Mouse (Mus musculus): ENCODE data around the gene Sh3bp5l. TPM values are rescaled to one million over a fixed set of nuclear protein-coding genes. Genes with fewer than 3 reads are reported as not detected.
A peak's percentile ranks its signal among the peaks of the same experiment; 100 is the strongest.

Sh3bp5l gene
- total and polyA plus RNA-seq, 3 experiments = 22.8 to 33.9 (median 28.4) TPM

DNA sequence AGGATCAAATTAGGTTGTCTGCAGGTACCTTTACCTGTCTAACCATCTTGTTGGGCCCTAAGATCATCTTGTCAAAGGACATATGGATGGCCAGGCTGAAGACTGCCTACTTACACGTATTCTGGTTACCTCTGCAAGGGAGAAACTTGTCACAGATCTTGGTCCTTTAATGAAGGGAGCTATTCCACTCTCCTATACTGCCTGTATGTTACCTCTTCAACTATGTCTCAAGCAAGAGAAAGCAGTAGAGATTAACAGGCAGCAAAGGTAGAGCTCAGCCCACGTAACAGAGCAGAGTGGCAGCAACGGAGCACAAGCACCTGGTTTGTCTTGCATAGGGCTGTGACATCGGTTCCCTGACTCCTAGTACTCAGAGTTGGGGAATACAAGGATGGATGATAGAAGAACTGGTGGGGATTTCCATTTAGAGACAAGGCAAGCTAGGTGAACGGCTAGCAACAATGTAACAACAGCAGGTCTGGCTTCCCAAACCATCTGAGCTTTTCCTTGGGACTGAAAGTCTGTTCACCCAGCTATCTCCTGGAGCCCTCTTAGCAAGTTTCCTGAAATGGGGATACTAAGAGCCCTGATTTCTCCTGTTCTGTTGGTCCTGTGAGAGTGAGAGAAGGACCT is 14.9 kb upstream of the Sh3bp5l start:
- H3K9ac ChIP-seq (ENCODE audit: low read depth, low read length) = no peak overlapping the region
- no peak for TF ChIP-seq CTCF (IDR thresholded peaks at IDR 0.05)
- no peak for TF ChIP-seq POLR2A (IDR thresholded peaks at IDR 0.05; ENCODE audit: insufficient read depth, low read depth, low read length)
- TF ChIP-seq EP300 (IDR thresholded peaks at IDR 0.05; ENCODE audit: insufficient read depth, low read depth, low read length) = no peak
- H3K36me3 ChIP-seq (ENCODE audit: control insufficient read depth, insufficient read depth, low read length) = peaks cover 9% of the 10 kb centered on the region
- H3K79me2 ChIP-seq (replicated peaks; ENCODE audit: control insufficient read depth, insufficient read depth, low read length) = no peaks in the 10 kb centered on the region
- WGBS = 95% methylated on average over 5 of the region's 5 CpGs
- H3K27ac ChIP-seq = no peak overlapping the region
- H3K4me3 ChIP-seq = no peak overlapping the region
- no peaks in the 10 kb centered on the region for H3K4me1 ChIP-seq (ENCODE audit: control insufficient read depth, insufficient read depth, low read length)
- no peak for DNase-seq
- intact Hi-C loops (cut with DNase I) = no loop called here
- no peaks in the 10 kb centered on the region for H3K27me3 ChIP-seq (ENCODE audit: control insufficient read depth, insufficient read depth, low read length)

DNA sequence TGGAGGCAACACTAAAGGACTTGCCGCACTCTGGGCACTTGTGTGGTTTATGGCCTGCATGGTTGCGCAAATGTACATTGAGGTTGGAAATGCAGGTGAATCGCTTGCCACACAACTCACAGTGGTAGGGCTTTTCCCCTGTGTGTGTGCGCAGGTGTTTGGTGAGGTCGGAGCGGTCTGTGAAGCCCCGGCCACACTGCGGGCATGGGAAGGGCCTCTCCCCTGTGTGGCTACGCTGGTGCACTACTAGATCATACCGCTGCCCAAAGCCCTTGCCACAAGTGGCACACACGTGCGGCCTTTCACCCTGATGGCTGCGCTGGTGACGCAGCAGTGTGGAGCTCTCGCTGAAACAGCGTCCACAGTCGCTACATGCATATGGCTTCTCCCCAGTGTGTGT is 14.2 kb upstream of the Sh3bp5l start:
- H3K4me1 ChIP-seq (ENCODE audit: control insufficient read depth, insufficient read depth, low read length) = no peaks in the 10 kb centered on the region
- H3K36me3 ChIP-seq (ENCODE audit: control insufficient read depth, insufficient read depth, low read length) = peaks cover 12% of the 10 kb centered on the region
- TF ChIP-seq POLR2A (IDR thresholded peaks at IDR 0.05; ENCODE audit: insufficient read depth, low read depth, low read length) = peak; percentile 14; the same call in 1 of the 2 replicates
- TF ChIP-seq CTCF (IDR thresholded peaks at IDR 0.05) = no peak
- TF ChIP-seq EP300 (IDR thresholded peaks at IDR 0.05; ENCODE audit: insufficient read depth, low read depth, low read length) = no peak
- no peak overlapping the region for H3K27ac ChIP-seq
- H3K9ac ChIP-seq (ENCODE audit: low read depth, low read length) = no peak overlapping the region
- intact Hi-C loops (cut with DNase I) = no loop called here
- H3K4me3 ChIP-seq = no peak overlapping the region
- no peaks in the 10 kb centered on the region for H3K27me3 ChIP-seq (ENCODE audit: control insufficient read depth, insufficient read depth, low read length)
- 88% methylated on average over 17 of the region's 17 CpGs for WGBS
- no peaks in the 10 kb centered on the region for H3K79me2 ChIP-seq (replicated peaks; ENCODE audit: control insufficient read depth, insufficient read depth, low read length)
- DNase-seq = no peak

DNA sequence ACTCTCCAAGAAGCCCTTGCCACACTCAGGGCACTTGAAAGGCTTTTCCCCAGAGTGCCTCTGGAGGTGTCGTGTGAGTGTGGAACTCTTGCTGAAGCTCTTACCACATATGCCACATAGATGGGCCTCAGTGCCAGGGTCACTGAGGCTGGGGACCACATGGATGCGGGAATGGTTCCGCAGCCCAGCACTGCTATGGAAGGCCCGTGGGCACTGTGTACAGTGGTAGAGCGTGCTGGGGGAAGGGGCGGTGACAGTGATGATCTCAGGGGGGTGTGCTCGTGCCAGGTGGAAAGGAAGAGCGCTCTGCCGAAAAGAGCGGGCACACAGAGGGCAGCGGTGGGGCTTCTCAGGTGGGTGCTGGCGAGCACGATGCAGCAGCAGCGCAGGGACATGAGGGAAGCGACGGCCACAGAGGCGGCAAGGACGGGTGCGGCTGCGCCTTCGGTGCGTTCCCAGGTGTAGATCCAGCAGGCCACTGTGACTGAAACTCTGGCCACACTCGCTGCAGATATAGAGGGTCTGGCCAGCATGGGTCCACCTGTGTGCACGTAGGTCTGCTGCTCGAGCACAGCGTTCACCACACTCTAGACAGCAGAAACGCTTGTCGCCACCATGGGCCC is 13.6 kb upstream of the Sh3bp5l start:
- no peak overlapping the region for H3K27ac ChIP-seq
- intact Hi-C loops (cut with DNase I) = no loop called here
- peaks cover 17% of the 10 kb centered on the region for H3K36me3 ChIP-seq (ENCODE audit: control insufficient read depth, insufficient read depth, low read length)
- H3K79me2 ChIP-seq (replicated peaks; ENCODE audit: control insufficient read depth, insufficient read depth, low read length) = no peaks in the 10 kb centered on the region
- H3K4me3 ChIP-seq = no peak overlapping the region
- no peak for DNase-seq
- 76% methylated on average over 28 of the region's 28 CpGs for WGBS
- peaks cover 2% of the 10 kb centered on the region for H3K4me1 ChIP-seq (ENCODE audit: control insufficient read depth, insufficient read depth, low read length)
- TF ChIP-seq EP300 (IDR thresholded peaks at IDR 0.05; ENCODE audit: insufficient read depth, low read depth, low read length) (no peak), CTCF (IDR thresholded peaks at IDR 0.05) (no peak), POLR2A (IDR thresholded peaks at IDR 0.05; ENCODE audit: insufficient read depth, low read depth, low read length) (no peak)
- H3K27me3 ChIP-seq (ENCODE audit: control insufficient read depth, insufficient read depth, low read length) = no peaks in the 10 kb centered on the region
- no peak overlapping the region for H3K9ac ChIP-seq (ENCODE audit: low read depth, low read length)

DNA sequence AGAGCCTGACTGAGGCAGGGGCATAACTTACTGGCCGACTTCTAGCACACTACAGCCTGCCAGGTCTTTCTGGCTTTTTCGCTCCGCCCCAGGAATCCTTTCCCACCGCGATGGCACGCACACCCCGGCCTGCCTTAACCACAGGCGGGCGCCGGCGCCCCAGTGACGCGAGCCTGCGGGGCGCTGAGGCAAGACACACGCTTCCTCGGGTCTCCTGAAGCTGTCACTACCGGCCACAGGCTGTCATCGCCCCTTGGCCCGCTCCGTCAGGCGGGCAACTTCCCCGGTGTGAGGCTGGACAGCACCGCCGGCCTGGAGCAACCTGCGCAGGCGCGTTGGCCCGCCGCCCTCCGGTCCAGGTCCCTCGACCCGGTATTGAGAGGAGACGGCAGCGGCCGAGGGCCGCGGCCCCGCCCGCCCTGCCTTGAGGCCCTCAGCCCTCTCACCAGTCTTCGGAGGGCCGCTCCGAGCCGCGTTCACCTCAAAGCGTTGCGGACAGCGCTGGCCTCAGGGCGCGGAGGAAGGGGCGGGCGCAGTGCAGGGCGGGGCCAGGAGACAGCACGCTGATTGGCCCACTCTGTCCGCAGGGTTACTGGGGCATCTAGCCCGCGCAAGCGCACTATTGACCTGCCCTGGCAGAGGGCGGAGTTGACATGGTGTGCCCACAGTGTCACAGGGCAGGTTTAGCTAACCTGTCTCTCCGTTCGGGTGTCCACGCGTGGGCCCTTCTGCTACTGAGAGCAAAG is 7.5 kb upstream of the Sh3bp5l start:
- intact Hi-C loops (cut with DNase I) = loop anchor here (2.0 to 10.0 kb wide), 2 partner anchors 16 to 518 kb away; partner anchors contain the start of genes Sap30l and Zfp692
- WGBS = under 1% methylated on average over 63 of the region's 63 CpGs
- H3K27ac ChIP-seq = peak overlapping the region; percentile 97
- H3K36me3 ChIP-seq (ENCODE audit: control insufficient read depth, insufficient read depth, low read length) = peaks cover 20% of the 10 kb centered on the region
- peaks cover 7% of the 10 kb centered on the region for H3K4me1 ChIP-seq (ENCODE audit: control insufficient read depth, insufficient read depth, low read length)
- peak; percentile 97 to 98 for DNase-seq
- peak overlapping the region; percentile 77 for H3K4me3 ChIP-seq
- H3K79me2 ChIP-seq (replicated peaks; ENCODE audit: control insufficient read depth, insufficient read depth, low read length) = no peaks in the 10 kb centered on the region
- TF ChIP-seq POLR2A (IDR thresholded peaks at IDR 0.05; ENCODE audit: insufficient read depth, low read depth, low read length) (peak; percentile 97), EP300 (IDR thresholded peaks at IDR 0.05; ENCODE audit: insufficient read depth, low read depth, low read length) (peak; percentile 86; the same call in 1 of the 2 replicates), CTCF (IDR thresholded peaks at IDR 0.05) (no peak)
- no peaks in the 10 kb centered on the region for H3K27me3 ChIP-seq (ENCODE audit: control insufficient read depth, insufficient read depth, low read length)
- peak overlapping the region; percentile 86 for H3K9ac ChIP-seq (ENCODE audit: low read depth, low read length)

DNA sequence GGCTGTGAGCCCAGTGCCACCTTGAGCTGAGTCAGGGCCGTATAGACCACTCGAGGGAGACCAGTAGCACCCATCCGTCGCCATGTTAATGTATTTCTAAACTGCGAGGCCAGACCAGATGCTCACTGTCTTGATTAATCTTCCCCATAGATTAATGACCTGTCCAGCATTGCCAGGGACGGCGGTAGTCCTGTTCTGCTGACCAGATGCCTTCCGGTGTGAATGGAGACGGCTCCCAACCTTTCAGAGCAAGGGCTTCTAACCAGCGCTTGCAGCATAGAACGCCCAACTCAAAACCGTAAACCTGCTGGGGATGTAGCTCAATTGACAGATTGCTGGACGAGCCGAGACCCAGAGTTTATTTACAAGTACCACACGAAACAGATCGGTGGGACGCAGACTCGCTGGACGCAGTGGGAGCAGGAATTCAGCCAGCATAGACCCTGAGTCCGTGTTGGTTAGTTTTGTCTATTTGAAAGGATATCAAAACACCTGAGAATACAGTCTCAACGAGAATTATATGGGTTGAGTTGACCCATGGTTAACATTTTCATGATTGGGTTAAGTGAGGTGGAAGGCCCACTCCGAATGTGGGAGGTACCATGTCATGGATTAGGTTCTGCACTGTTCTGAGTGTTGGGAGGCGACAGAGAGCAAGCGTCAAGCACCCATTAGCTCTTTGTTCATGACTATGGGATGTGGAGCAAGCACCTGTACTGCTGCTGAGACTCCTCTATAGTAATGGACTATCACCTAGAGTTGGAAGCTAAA is 6.8 kb upstream of the Sh3bp5l start:
- Histone ChIP-seq H3K79me2 (replicated peaks; ENCODE audit: control insufficient read depth, insufficient read depth, low read length) (no peaks in the 10 kb centered on the region), H3K27me3 (ENCODE audit: control insufficient read depth, insufficient read depth, low read length) (no peaks in the 10 kb centered on the region), H3K36me3 (ENCODE audit: control insufficient read depth, insufficient read depth, low read length) (peaks cover 20% of the 10 kb centered on the region), H3K4me3 (peak overlapping the region; percentile 77), H3K27ac (peak overlapping the region; percentile 97), H3K4me1 (ENCODE audit: control insufficient read depth, insufficient read depth, low read length) (peaks cover 7% of the 10 kb centered on the region), H3K9ac (ENCODE audit: low read depth, low read length) (peak overlapping the region; percentile 86)
- no peak for DNase-seq
- WGBS = 11% methylated on average over 24 of the region's 24 CpGs
- intact Hi-C loops (cut with DNase I) = loop anchor here (2.0 to 10.0 kb wide), 2 partner anchors 17 to 519 kb away; partner anchors contain the start of genes Sap30l and Zfp692
- TF ChIP-seq POLR2A (IDR thresholded peaks at IDR 0.05; ENCODE audit: insufficient read depth, low read depth, low read length) (no peak), EP300 (IDR thresholded peaks at IDR 0.05; ENCODE audit: insufficient read depth, low read depth, low read length) (no peak), CTCF (IDR thresholded peaks at IDR 0.05) (no peak)

Measured in heart, adult 2 months (tissue).